Comparison of ENCODE assay signal across 22 mouse cellular contexts in the genomic region with DNA sequence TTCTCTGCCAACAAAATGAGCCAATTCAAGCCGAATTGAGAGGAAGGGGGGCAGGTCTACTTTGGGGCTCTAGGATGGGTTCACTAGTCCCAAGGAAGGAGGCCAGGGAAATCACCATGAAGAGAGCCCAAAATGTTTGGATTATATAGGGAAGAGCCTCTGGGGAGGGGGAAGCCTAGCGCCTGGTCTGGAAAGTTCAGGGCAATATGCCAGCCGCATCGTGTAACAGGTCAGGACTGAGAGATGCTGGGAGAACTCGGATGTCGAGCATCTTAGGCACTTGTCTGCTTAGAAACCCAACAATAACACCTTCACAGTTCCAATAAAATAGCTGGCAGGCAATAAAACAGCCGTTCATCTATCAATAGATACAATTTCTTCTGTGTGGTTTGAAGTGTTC.
DNase-seq lines count a peak whose midpoint lies in the region; ATAC-seq and TF ChIP-seq lines count a peak whose summit lies in the region.
"Had no signal": no experiment of that assay in that cellular context is flagged by ENCODE, and none has a peak within 500 bp of the region (broad histone marks: within the 10 kb centered on the region; RNA-seq: fewer than 3 reads in every experiment).

No protein-coding gene starts in this region.

- WGBS in lung, embryonic 16.5 days = 43% methylated on average over 7 of the region's 7 CpGs
- WGBS in lung, postnatal 0 days = 52% methylated on average over 7 of the region's 7 CpGs

- no peak overlapping the region for H3K4me2 ChIP-seq in lung, embryonic 16.5 days (ENCODE audit: low read depth, low read length)
- H3K4me2 ChIP-seq in lung, postnatal 0 days (replicated peaks; ENCODE audit: low read depth, low read length) = no peak overlapping the region
- H3K4me2 ChIP-seq: embryonic facial prominence, embryonic 12.5 days; embryonic facial prominence, embryonic 15.5 days; forebrain, embryonic 12.5 days had no signal

- no peak overlapping the region for H3K4me3 ChIP-seq in lung, embryonic 16.5 days (ENCODE audit: low read length)
- no peak overlapping the region for H3K4me3 ChIP-seq in lung, postnatal 0 days (ENCODE audit: low read depth, low read length)
- H3K4me3 ChIP-seq: embryonic facial prominence, embryonic 12.5 days; embryonic facial prominence, embryonic 15.5 days; erythroblast, embryonic 14.5 days; forebrain, embryonic 10.5 days; forebrain, embryonic 12.5 days had no signal

- peak; percentile 50; the same call in 1 of the 2 replicates for ATAC-seq in lung, embryonic 16.5 days (ENCODE audit: low read depth)
- no peak for ATAC-seq in lung, postnatal 0 days
- ATAC-seq: forebrain, embryonic 14.5 days; forebrain, embryonic 16.5 days had no signal

- no peak for TF ChIP-seq EP300 in lung, postnatal 0 days (IDR thresholded peaks at IDR 0.05)

- H3K27me3 ChIP-seq in lung, embryonic 16.5 days (ENCODE audit: control insufficient read depth, insufficient read depth, low read depth, low read length) = no peaks in the 10 kb centered on the region
- no peaks in the 10 kb centered on the region for H3K27me3 ChIP-seq in lung, postnatal 0 days (replicated peaks; ENCODE audit: insufficient read depth, low read length)
- H3K27me3 ChIP-seq: embryonic facial prominence, embryonic 12.5 days; embryonic facial prominence, embryonic 15.5 days; forebrain, embryonic 12.5 days had no signal

- peaks cover 19% of the 10 kb centered on the region for H3K4me1 ChIP-seq in lung, embryonic 16.5 days (replicated peaks; ENCODE audit: control insufficient read depth, insufficient read depth, low read length)
- H3K4me1 ChIP-seq in lung, postnatal 0 days (ENCODE audit: insufficient read depth, low read depth, low read length) = no peaks in the 10 kb centered on the region; the same call in 1 of the 2 replicates
- H3K4me1 ChIP-seq: embryonic facial prominence, embryonic 15.5 days had no signal

- no peak overlapping the region for H3K9ac ChIP-seq in lung, embryonic 16.5 days (ENCODE audit: low read length)
- no peak overlapping the region for H3K9ac ChIP-seq in lung, postnatal 0 days (replicated peaks; ENCODE audit: low read depth)
- H3K9ac ChIP-seq: embryonic facial prominence, embryonic 12.5 days; embryonic facial prominence, embryonic 15.5 days; forebrain, embryonic 12.5 days had no signal

- intact Hi-C loops in heart, postnatal 25 days (cut with DNase I) = loop anchor here (5.0 kb wide), 2 partner anchors 130 to 685 kb away; no protein-coding TSS in a partner anchor

- peak; percentile 81 for DNase-seq in heart, adult 11 months
- no peak for DNase-seq in heart, postnatal 25 days (ENCODE audit: low spot score)
- no peak for DNase-seq in lung, postnatal 14 days
- peak; percentile 46 to 63 for DNase-seq in lung, postnatal 4 days
- no peak for DNase-seq in lung, postnatal 0 days (ENCODE audit: low spot score)
- DNase-seq: adrenal gland, adult 2 months; adrenal gland, postnatal 10 days; adrenal gland, postnatal 25 days; cerebellum, adult 11 months; cerebellum, adult 18-20 months; cerebellum, adult 8-10 months; cerebellum, adult 9-11 months; cerebellum, postnatal 36 days; embryo, embryonic 11 days had no signal

- no peaks in the 10 kb centered on the region for H3K36me3 ChIP-seq in lung, embryonic 16.5 days (ENCODE audit: control insufficient read depth, insufficient read depth, low read length)
- H3K36me3 ChIP-seq in lung, postnatal 0 days (ENCODE audit: insufficient read depth, low read length) = no peaks in the 10 kb centered on the region
- H3K36me3 ChIP-seq: embryonic facial prominence, embryonic 12.5 days; embryonic facial prominence, embryonic 15.5 days; forebrain, embryonic 10.5 days; forebrain, embryonic 12.5 days had no signal

- H3K27ac ChIP-seq in lung, embryonic 16.5 days (ENCODE audit: low read length) = no peak overlapping the region
- no peak overlapping the region for H3K27ac ChIP-seq in lung, postnatal 0 days (ENCODE audit: low read length)
- H3K27ac ChIP-seq: embryonic facial prominence, embryonic 12.5 days; embryonic facial prominence, embryonic 15.5 days; forebrain, embryonic 12.5 days had no signal

- H3K9me3 ChIP-seq in lung, embryonic 16.5 days (ENCODE audit: control insufficient read depth, low read length) = peaks cover 6% of the 10 kb centered on the region; the same call in 1 of the 2 replicates
- H3K9me3 ChIP-seq in lung, postnatal 0 days (ENCODE audit: low read length) = no peaks in the 10 kb centered on the region
- H3K9me3 ChIP-seq: embryonic facial prominence, embryonic 12.5 days; embryonic facial prominence, embryonic 15.5 days had no signal

- no peak for TF ChIP-seq CTCF in lung, postnatal 0 days (IDR thresholded peaks at IDR 0.05)

Comparison
In these comparisons a context has a peak if more than half of its experiments do, and no peak if none do; other contexts are left out.
1. DNase-seq: peak in heart, adult 11 months (single experiment) and lung, postnatal 4 days (2 of 2); none in heart, postnatal 25 days (single experiment), lung, postnatal 14 days (single experiment) and lung, postnatal 0 days (single experiment).